Mouse (Mus musculus) layer of hippocampus, adult 6 months (tissue): ENCODE data around the gene 1110032A03Rik. TPM values are rescaled to one million over a fixed set of nuclear protein-coding genes. Genes with fewer than 3 reads are reported as not detected.

Source experiments
- long read RNA-seq, 2 experiments: library from polyadenylated mRNA; unstranded; transcript quantifications; one replicate each; pipeline ENCODE4 v2.0.0; 2019 to 2020
- polyA plus RNA-seq: library from polyadenylated mRNA; unstranded; fragments of <200 nt; fragmentation: Nextera tagmentation; gene quantifications from 2 replicates; pipeline ENCODE4 v1.2.3, GENCODE M21; 2021

1110032A03Rik gene
- polyA plus RNA-seq, result 95.2 and 108 TPM in 2 replicates
- long read RNA-seq, experiment 1, transcript 1110032A03Rik-201 (4 exons, 2,082 nt), result major isoform, 50 of 62 reads
- long read RNA-seq, experiment 1, partial matches to known transcripts, result 7 of 62 reads
- long read RNA-seq, experiment 1, other reads (novel, unspliced or antisense), result 3 of 62 reads
- long read RNA-seq, experiment 2, transcript 1110032A03Rik-201 (4 exons, 2,082 nt), result major isoform, 47 of 61 reads
- long read RNA-seq, experiment 2, partial matches to known transcripts, result 1 of 61 reads
- long read RNA-seq, experiment 2, other reads (novel, unspliced or antisense), result 13 of 61 reads

DNA sequence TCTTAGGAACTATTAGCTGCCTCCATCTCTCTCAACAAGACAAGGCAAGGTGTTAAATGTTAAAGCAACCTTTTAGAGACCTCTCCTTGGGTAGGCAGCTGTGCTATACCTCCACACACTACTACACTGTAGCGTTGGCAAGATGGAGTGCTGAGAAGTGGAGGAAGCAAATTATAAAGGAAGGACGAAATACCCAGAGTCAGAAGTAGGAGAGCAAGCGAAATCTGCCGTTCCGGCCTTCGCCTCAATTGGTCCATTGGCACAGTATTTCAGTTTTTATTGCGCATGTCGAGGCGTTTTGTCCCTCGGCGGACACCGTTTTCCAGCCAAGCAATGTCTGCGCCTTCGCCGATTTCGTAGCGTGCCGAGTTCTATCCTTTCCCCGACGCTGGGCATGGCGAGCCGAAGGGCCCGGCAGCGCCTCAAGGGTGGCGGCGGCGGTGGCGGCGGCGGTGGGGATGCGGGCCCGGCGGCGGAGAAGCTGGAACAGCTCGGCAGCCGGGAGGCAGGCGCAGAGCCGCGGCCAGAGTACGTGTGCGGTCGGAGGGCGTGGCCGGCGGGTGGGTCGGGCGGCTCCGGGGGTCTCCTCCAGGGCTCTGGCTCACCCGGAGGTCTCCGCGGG is at the start of gene 1110032A03Rik, which contains the start of gene Alg9:
TSS of gene 1110032A03Rik (minus strand) at position 530 of the 622 bp plus-strand sequence.
TSS of gene Alg9 (plus strand) at position 29 of the 622 bp plus-strand sequence.

GRCm38 (mm10) chr9:50768107-50769002 is 7.0 kb downstream of the 1110032A03Rik start, which contains the start of gene Fdxacb1:
Gene Fdxacb1, plus strand, starts transcription at chr9:50768236.

DNA sequence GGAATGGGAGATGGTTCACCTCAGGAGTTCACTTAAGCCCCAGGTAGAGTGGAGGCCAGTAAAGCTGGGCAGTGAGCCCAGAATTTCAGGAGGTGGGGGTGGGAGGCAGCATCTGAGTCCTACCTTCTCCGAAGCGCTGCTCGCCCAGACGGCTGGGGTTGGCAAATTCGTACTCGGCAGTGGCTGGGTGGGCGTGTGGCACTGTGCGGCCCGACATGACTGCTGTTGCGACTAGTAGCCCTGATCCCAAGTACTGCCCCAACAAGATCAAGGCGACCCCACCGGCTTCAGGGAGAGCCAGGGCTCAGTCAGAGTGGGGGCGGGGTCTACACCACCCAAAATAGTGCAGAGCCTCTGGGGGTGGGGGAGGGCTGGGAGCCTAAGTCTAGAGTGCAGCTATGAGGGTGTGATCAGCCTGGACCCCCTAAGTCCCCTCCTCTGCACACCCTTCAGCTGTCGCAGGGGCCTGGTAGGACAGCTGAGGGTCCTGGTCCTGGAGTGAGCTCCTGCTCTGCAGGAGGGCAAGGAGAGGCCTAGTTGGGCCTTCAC is 23.2 kb downstream of the 1110032A03Rik start, which contains the start of gene Hspb2:
TSS of gene Hspb2 (minus strand) at position 301 of the 549 bp plus-strand sequence.

DNA sequence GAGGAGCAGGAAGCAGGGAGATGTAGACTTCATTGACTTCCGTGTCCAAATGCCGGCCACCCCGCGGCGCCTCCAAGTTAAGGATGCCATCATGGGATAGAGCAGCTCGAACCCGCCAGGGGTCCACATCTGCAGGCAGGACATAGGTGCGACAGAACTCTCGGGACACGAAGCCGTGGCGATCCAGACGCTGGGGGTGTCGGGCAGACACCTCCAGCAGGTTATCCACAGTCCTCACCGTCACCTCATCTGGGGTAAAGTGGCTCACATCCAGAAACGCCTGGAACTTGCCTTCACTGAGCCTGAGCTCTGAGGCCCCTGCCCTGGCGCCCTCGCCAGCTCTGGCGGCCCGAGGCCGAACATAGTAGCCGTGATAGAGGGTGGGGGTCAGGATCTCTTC is 24.0 kb downstream of the 1110032A03Rik start, which contains the start of gene Cryab:
TSS of gene Cryab (plus strand) at position 3 of the 400 bp plus-strand sequence.

DNA sequence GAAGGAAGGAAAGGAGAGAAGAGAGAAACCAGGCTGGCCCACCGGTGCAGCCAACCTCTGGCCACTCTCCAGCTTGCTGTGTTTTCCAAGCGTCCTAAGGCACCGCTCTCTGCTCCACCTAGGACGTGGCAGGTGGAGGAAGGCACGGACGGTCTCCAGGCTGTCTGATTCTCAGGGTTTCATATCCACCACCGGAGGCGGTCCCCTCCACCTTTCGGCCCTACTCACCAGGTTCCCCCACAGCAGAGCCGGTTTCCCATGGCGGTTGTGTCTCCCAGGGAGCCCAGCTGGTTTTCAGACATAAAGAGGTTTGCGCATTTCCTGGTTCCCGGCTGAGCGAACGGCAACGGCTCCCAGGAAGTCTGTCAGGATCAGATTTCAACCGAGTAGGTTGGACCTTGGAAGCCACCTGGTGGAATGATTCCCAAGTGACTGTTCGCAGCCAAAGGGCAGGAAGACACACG is 29.1 kb downstream of the 1110032A03Rik start, which contains the start of gene 2310030G06Rik:
TSS of gene 2310030G06Rik (minus strand) at position 323 of the 464 bp plus-strand sequence.

DNA sequence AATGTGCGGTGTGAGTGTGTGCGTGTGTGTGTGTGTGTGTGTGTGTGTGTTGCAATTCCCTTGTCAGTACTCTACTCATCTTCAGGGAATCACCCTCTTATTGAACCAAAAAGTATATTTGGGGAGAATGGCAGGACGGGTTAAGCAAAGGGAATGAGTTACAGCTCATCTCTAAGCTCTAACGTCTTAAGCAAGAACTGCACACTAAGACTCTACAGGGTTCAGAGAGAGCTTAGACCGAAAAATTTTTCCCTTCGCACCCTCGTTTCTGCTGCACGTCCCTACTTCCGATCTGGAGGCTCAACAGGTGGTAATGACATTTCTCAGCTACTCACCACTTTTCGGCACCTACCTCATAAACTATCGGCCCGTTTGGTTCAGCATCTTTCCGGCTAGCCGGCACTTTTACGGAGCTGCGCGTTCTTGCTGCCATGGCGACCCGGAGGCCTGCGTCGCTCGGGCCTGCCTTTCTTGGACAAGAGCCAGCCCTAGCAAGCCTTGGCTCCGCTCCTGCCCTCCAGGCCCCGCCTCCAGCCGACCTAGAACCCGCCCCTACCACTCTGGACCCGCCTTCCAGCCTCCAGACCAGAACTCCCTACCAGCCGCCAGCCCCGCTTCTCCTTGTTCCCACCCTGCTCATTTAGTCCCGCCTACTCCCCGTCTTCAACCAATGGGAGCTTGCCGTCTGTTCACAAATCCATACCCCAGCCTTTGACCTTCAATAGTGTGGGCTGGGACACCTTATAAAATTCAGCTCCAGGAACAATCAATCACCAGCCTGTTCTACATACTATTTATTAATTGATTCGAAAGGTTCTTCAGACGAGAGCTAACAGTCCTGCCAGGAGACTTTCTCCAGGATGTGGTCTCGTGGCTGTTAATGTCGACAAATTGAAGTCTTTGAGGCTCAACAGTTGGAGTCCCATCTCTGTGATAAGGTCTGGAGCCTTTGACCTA is 36.1 kb downstream of the 1110032A03Rik start, which contains the start of gene Dixdc1:
TSS of gene Dixdc1 (minus strand) at position 604 of the 957 bp plus-strand sequence.

Other genes with a start within 250 kb of the 1110032A03Rik start
- 134 TPM in 2 replicates for gene Pts, start 246.8 kb downstream of the 1110032A03Rik start, polyA plus RNA-seq
- gene Il18, start 220.7 kb downstream of the 1110032A03Rik start, polyA plus RNA-seq, result 58.9 and 65.7 TPM in 2 replicates
- gene Bco2, start 220.3 kb downstream of the 1110032A03Rik start, polyA plus RNA-seq, result 3.0 and 3.7 TPM in 2 replicates
- gene Tex12, start 214.2 kb downstream of the 1110032A03Rik start, polyA plus RNA-seq, result 0.16 TPM in 1 of 2 replicates, not detected in the other
- 162 and 171 TPM in 2 replicates for gene Sdhd, start 171.7 kb downstream of the 1110032A03Rik start, polyA plus RNA-seq
- gene Timm8b, start 171.6 kb downstream of the 1110032A03Rik start, polyA plus RNA-seq, result 984 and 1,066 TPM in 2 replicates
- gene Pih1d2, start 158.2 kb downstream of the 1110032A03Rik start, polyA plus RNA-seq, result 5.5 and 8.0 TPM in 2 replicates
- gene Nkapd1, start 158.1 kb downstream of the 1110032A03Rik start, polyA plus RNA-seq, result 15.6 and 17.5 TPM in 2 replicates
- gene Dlat, start 115.7 kb downstream of the 1110032A03Rik start, polyA plus RNA-seq, result 35.3 and 36.1 TPM in 2 replicates
- 29.8 and 33.8 TPM in 2 replicates for gene Dixdc1, start 36.0 kb downstream of the 1110032A03Rik start, polyA plus RNA-seq
- gene 2310030G06Rik, start 29.0 kb downstream of the 1110032A03Rik start, polyA plus RNA-seq, result 3.4 and 3.6 TPM in 2 replicates
- gene Cryab, start 24.2 kb downstream of the 1110032A03Rik start, polyA plus RNA-seq, result 308 and 325 TPM in 2 replicates
- 2.2 and 3.1 TPM in 2 replicates for gene Hspb2, start 23.2 kb downstream of the 1110032A03Rik start, polyA plus RNA-seq
- 5.2 and 6.0 TPM in 2 replicates for gene Fdxacb1, start 7.3 kb downstream of the 1110032A03Rik start, polyA plus RNA-seq
- gene Alg9, start 501 bp downstream of the 1110032A03Rik start, polyA plus RNA-seq, result 10.0 and 10.5 TPM in 2 replicates
- 7.3 and 9.1 TPM in 2 replicates for gene Ppp2r1b, start 69.8 kb upstream of the 1110032A03Rik start, polyA plus RNA-seq
- 9.7 and 12.2 TPM in 2 replicates for gene Sik2, start 233.6 kb upstream of the 1110032A03Rik start, polyA plus RNA-seq